17 mouse cellular contexts compared by ENCODE assay signal in genomic region chr11:59804409-59805110, GRCm38 (mm10). TPM values are rescaled to one million over a fixed set of nuclear protein-coding genes. Genes with fewer than 3 reads are reported as not detected.
DNase-seq lines count a peak whose midpoint lies in the region; ATAC-seq and TF ChIP-seq lines count a peak whose summit lies in the region.
"Had no signal": no experiment of that assay in that cellular context is flagged by ENCODE, and none has a peak within 500 bp of the region (broad histone marks: within the 10 kb centered on the region; RNA-seq: fewer than 3 reads in every experiment).

No protein-coding gene starts in this region.

- TF ChIP-seq POLR2A in liver, adult 2 months (IDR thresholded peaks at IDR 0.05; ENCODE audit: extremely low read depth, insufficient read depth, low read length), result no peak

- no peak overlapping the region for H3K4me3 ChIP-seq in liver, adult 2 months (ENCODE audit: insufficient read depth, low read depth, low read length)
- no peak overlapping the region for H3K4me3 ChIP-seq in liver, postnatal 0 days (ENCODE audit: low read depth, low read length)
- H3K4me3 ChIP-seq: embryonic facial prominence, embryonic 12.5 days; forebrain, embryonic 13.5 days; left cerebral cortex, adult 2 months; neural tube, embryonic 15.5 days had no signal

- H3K4me1 ChIP-seq in liver, adult 2 months (ENCODE audit: control insufficient read depth, insufficient read depth, low read length), result peaks cover 8% of the 10 kb centered on the region
- H3K4me1 ChIP-seq in liver, postnatal 0 days (ENCODE audit: insufficient read depth), result peaks cover 6% of the 10 kb centered on the region

- no peak for TF ChIP-seq EP300 in liver, postnatal 0 days (IDR thresholded peaks at IDR 0.05; ENCODE audit: low read depth)

- ATAC-seq in cerebellum, adult (ENCODE audit: insufficient number of reproducible peaks, low FRiP score, low TSS enrichment), result peak; percentile 37; the same call in 1 of the 2 replicates
- ATAC-seq in liver, postnatal 0 days, result no peak
- ATAC-seq in inflammation-experienced regulatory T-cells, adult 6 months, result no peak
- ATAC-seq: forebrain, embryonic 13.5 days had no signal

- peaks cover 18% of the 10 kb centered on the region for H3K79me2 ChIP-seq in liver, adult 2 months (ENCODE audit: control insufficient read depth, insufficient read depth, low read length)

- peaks cover 52% of the 10 kb centered on the region for H3K36me3 ChIP-seq in liver, adult 2 months (ENCODE audit: control insufficient read depth, insufficient read depth, low read length)
- peaks cover 76% of the 10 kb centered on the region for H3K36me3 ChIP-seq in liver, postnatal 0 days (replicated peaks; ENCODE audit: insufficient read depth, low read length)

- H3K9me3 ChIP-seq in liver, postnatal 0 days (ENCODE audit: low read length), result no peaks in the 10 kb centered on the region
- H3K9me3 ChIP-seq: embryonic facial prominence, embryonic 12.5 days; forebrain, embryonic 13.5 days; neural tube, embryonic 15.5 days had no signal

- no peaks in the 10 kb centered on the region for H3K27me3 ChIP-seq in liver, adult 2 months (ENCODE audit: control insufficient read depth, insufficient read depth, low read length)
- no peaks in the 10 kb centered on the region for H3K27me3 ChIP-seq in liver, postnatal 0 days (ENCODE audit: insufficient read depth, low read length)
- H3K27me3 ChIP-seq: embryonic facial prominence, embryonic 12.5 days; forebrain, embryonic 13.5 days; neural tube, embryonic 15.5 days had no signal

- no peak overlapping the region for H3K27ac ChIP-seq in liver, adult 2 months (replicated peaks; ENCODE audit: insufficient read depth, low read depth, low read length)
- no peak overlapping the region for H3K27ac ChIP-seq in liver, postnatal 0 days (ENCODE audit: low read depth)
- H3K27ac ChIP-seq: embryonic facial prominence, embryonic 12.5 days; forebrain, embryonic 13.5 days; left cerebral cortex, adult 2 months; liver, embryonic 14.5 days; neural tube, embryonic 15.5 days had no signal

- no peak overlapping the region for H3K9ac ChIP-seq in liver, adult 2 months (ENCODE audit: low read depth, low read length)
- H3K9ac ChIP-seq in liver, postnatal 0 days (replicated peaks), result no peak overlapping the region
- H3K9ac ChIP-seq: embryonic facial prominence, embryonic 12.5 days; forebrain, embryonic 13.5 days; liver, embryonic 14.5 days; neural tube, embryonic 15.5 days had no signal

- no peak for DNase-seq in cerebellum, postnatal 4 days (ENCODE audit: low spot score in 2 of 2)
- no peak for DNase-seq in liver, adult 2 months (ENCODE audit: extremely low read depth, low read depth, low spot score)
- DNase-seq in liver, postnatal 0 days, result no peak
- peak; percentile 79 to 86 for DNase-seq in cerebellum, postnatal 25 days
- peak; percentile 74 for DNase-seq in skeletal muscle tissue, adult 2 months (ENCODE audit: low read depth, low spot score)
- DNase-seq in layer of hippocampus, adult 18-20 months (ENCODE audit: low spot score in 2 of 2), result no peak
- DNase-seq: kidney, postnatal 36 days; lung, postnatal 4 days; thymus, postnatal 14 days had no signal

- H3K4me2 ChIP-seq in liver, postnatal 0 days (ENCODE audit: low read depth, low read length), result no peak overlapping the region
- H3K4me2 ChIP-seq: embryonic facial prominence, embryonic 12.5 days; forebrain, embryonic 13.5 days; neural tube, embryonic 15.5 days had no signal

- 88% methylated on average over 22 of the region's 22 CpGs for whole genome bisulfite sequencing in liver, adult 2 months
- WGBS in liver, postnatal 0 days (ENCODE audit: insufficient replicate concordance), result 89% methylated on average over 22 of the region's 22 CpGs

- 0 out of 2 replicates have a peak, but pooled peaks have one; percentile 10 for TF ChIP-seq CTCF in liver, adult 2 months (IDR thresholded peaks at IDR 0.05; ENCODE audit: low read depth, low read length)
- TF ChIP-seq CTCF in liver, postnatal 0 days (IDR thresholded peaks at IDR 0.05; ENCODE audit: low read depth), result no peak

RNA-seq across cellular contexts. Expression of gene Flcn, which starts 5.3 kb away (rescaled TPM):
- 24.6 and 33.1 TPM in 2 replicates for total RNA-seq in liver, adult 2 months (2014; rRNA removed)
- 17.9 and 31.4 TPM in 2 replicates for polyA plus RNA-seq in liver, adult 2 months (2012; rRNA removed)
- polyA plus RNA-seq in liver, postnatal 0 days (2015; fragmentation: Nextera tagmentation; extraction: Ambion mirVana), result 11.3 and 13.9 TPM in 2 replicates
- total RNA-seq in layer of hippocampus, adult 18-20 months (2021), result 10 to 100 TPM; 51.5 to 51.8 TPM
- polyA plus RNA-seq in inflammation-experienced regulatory T-cells, adult 6 months (2017; shearing (Covaris generic)), result 10 to 100 TPM; 19.6 to 30.6 (median 23.2) TPM

RNA-seq across cellular contexts. Expression of gene Pld6, which starts 17.1 kb away (rescaled TPM):
- total RNA-seq in liver, adult 2 months (2014; rRNA removed), result 1.6 and 1.9 TPM in 2 replicates
- polyA plus RNA-seq in liver, adult 2 months (2012; rRNA removed), result 3.9 and 4.3 TPM in 2 replicates
- polyA plus RNA-seq in liver, postnatal 0 days (2015; fragmentation: Nextera tagmentation; extraction: Ambion mirVana), result 1.7 and 2.0 TPM in 2 replicates
- total RNA-seq in layer of hippocampus, adult 18-20 months (2021), result under 1 TPM; 0.35 to 0.61 TPM
- under 1 TPM in 1 of 3 experiments, not detected in 2; 0.51 TPM for polyA plus RNA-seq in inflammation-experienced regulatory T-cells, adult 6 months (2017; shearing (Covaris generic))
- total RNA-seq: gastrocnemius, postnatal 36 days had no signal

RNA-seq across cellular contexts. Expression of gene Nt5m, which starts 34.7 kb away (rescaled TPM):
- 6.9 and 9.3 TPM in 2 replicates for total RNA-seq in liver, adult 2 months (2014; rRNA removed)
- 19.3 and 21.6 TPM in 2 replicates for polyA plus RNA-seq in liver, adult 2 months (2012; rRNA removed)
- 16.0 and 16.4 TPM in 2 replicates for polyA plus RNA-seq in liver, postnatal 0 days (2015; fragmentation: Nextera tagmentation; extraction: Ambion mirVana)
- 10 to 100 TPM; 55.6 to 56.0 TPM for total RNA-seq in layer of hippocampus, adult 18-20 months (2021)
- 1 to 10 TPM; 6.3 to 8.8 (median 7.6) TPM for polyA plus RNA-seq in inflammation-experienced regulatory T-cells, adult 6 months (2017; shearing (Covaris generic))

RNA-seq across cellular contexts. Expression of gene Cops3, which starts 35.1 kb away (rescaled TPM):
- 63.4 and 65.4 TPM in 2 replicates for total RNA-seq in liver, adult 2 months (2014; rRNA removed)
- polyA plus RNA-seq in liver, adult 2 months (2012; rRNA removed), result 11.8 and 12.3 TPM in 2 replicates
- polyA plus RNA-seq in liver, postnatal 0 days (2015; fragmentation: Nextera tagmentation; extraction: Ambion mirVana), result 58.0 and 60.5 TPM in 2 replicates
- 10 to 100 TPM; 72.0 to 73.3 TPM for total RNA-seq in layer of hippocampus, adult 18-20 months (2021)
- 10 to 100 TPM; 75.3 to 89.0 (median 88.4) TPM for polyA plus RNA-seq in inflammation-experienced regulatory T-cells, adult 6 months (2017; shearing (Covaris generic))

Comparison
In these comparisons a context has a peak if more than half of its experiments do, and no peak if none do; other contexts are left out.
1. DNase-seq: peak in cerebellum, postnatal 25 days (2 of 2) and skeletal muscle tissue, adult 2 months (single experiment); none in cerebellum, postnatal 4 days (0 of 2), liver, adult 2 months (single experiment), liver, postnatal 0 days (single experiment) and layer of hippocampus, adult 18-20 months (0 of 2).